Mouse (Mus musculus) brain, embryonic 18.5 days (tissue): ENCODE measurements around the gene Creb5.

Experiments
- DNase-seq: peaks from one replicate; pipeline ENCODE4 v3.0.0-alpha.2; 2012; ENCODE audit warnings: low read depth, low spot score

Gene Creb5

GRCm38 (mm10) chr6:53592230-53592629 is 305.2 kb downstream of the Creb5 start:
- DNase-seq, result no peak

GRCm38 (mm10) chr6:53593603-53594002 is 306.5 kb downstream of the Creb5 start:
- DNase-seq, result no peak

- DNase-seq, result no peak
These were observed 307.2 kb downstream of the Creb5 start for GRCm38 (mm10) chr6:53594316-53594715.

GRCm38 (mm10) chr6:53596402-53596801 is 309.3 kb downstream of the Creb5 start:
- no peak for DNase-seq

GRCm38 (mm10) chr6:53603041-53603440 is 316.0 kb downstream of the Creb5 start:
- no peak for DNase-seq

- DNase-seq, result no peak
These were observed 316.6 kb downstream of the Creb5 start for GRCm38 (mm10) chr6:53603695-53604094.

GRCm38 (mm10) chr6:53604386-53604785 is 317.3 kb downstream of the Creb5 start:
- DNase-seq, result no peak

- DNase-seq, result no peak
These were observed 318.1 kb downstream of the Creb5 start for GRCm38 (mm10) chr6:53605184-53605583.

GRCm38 (mm10) chr6:53611451-53611945 is 324.4 kb downstream of the Creb5 start:
- no peak for DNase-seq

- no peak for DNase-seq
These were observed 325.6 kb downstream of the Creb5 start for GRCm38 (mm10) chr6:53612681-53613080.

- DNase-seq, result no peak
These were observed 328.6 kb downstream of the Creb5 start for GRCm38 (mm10) chr6:53615440-53616211.

GRCm38 (mm10) chr6:53618164-53618563 is 331.1 kb downstream of the Creb5 start:
- DNase-seq, result no peak

- DNase-seq, result no peak
These were observed 332.6 kb downstream of the Creb5 start for GRCm38 (mm10) chr6:53619676-53620075.

- DNase-seq, result no peak
These were observed 334.2 kb downstream of the Creb5 start for GRCm38 (mm10) chr6:53621295-53621694.

- DNase-seq, result peak; percentile 42
These were observed 337.6 kb downstream of the Creb5 start for GRCm38 (mm10) chr6:53624455-53625276.

GRCm38 (mm10) chr6:53626044-53626443 is 339.0 kb downstream of the Creb5 start:
- DNase-seq, result no peak

- DNase-seq, result no peak
These were observed 341.6 kb downstream of the Creb5 start for GRCm38 (mm10) chr6:53628714-53629113.

GRCm38 (mm10) chr6:53635453-53635852 is 348.4 kb downstream of the Creb5 start:
- DNase-seq, result no peak

GRCm38 (mm10) chr6:53637356-53638351 is 350.6 kb downstream of the Creb5 start:
- DNase-seq, result no peak

GRCm38 (mm10) chr6:53641633-53642605 is 354.8 kb downstream of the Creb5 start:
- DNase-seq, result no peak
